Mouse (Mus musculus) MEL (cell line): Measurements from ENCODE around the gene Cntrl. TPM values are rescaled to one million over a fixed set of nuclear protein-coding genes. Genes with fewer than 3 reads are reported as not detected.
A peak's percentile ranks its signal among the peaks of the same experiment; 100 is the strongest.

ENCODE experiments used
- DNase-seq: peaks from one replicate; pipeline ENCODE4 v3.0.0; 2011; ENCODE audit warnings: low read depth, low spot score
- H3K27ac ChIP-seq: 2 replicates; pipeline ENCODE4 v1.5.1; 2012; ENCODE audit warnings: low read depth, mild to moderate bottlenecking, control low read depth, low read length, moderate library complexity; ENCODE audit not compliant: control insufficient read depth
- H3K27me3 ChIP-seq, 2 experiments: fragments of 150-350 bp in 1 of 2; sonication (generic) in 1 of 2; 2 replicates each; pipeline ENCODE4 v1.6.1; 2012; ENCODE audit warnings: low read length in 2 of 2, mild to moderate bottlenecking in 2 of 2, improper control_type of control experiment in 1 of 2, moderate library complexity in 1 of 2; ENCODE audit not compliant: insufficient read depth in 2 of 2, control insufficient read depth in 1 of 2
- H3K36me3 ChIP-seq, 2 experiments: 2 replicates each; pipeline ENCODE4 v1.6.1; 2012 to 2014; ENCODE audit warnings: low read length in 2 of 2, improper control_type of control experiment in 1 of 2, inconsistent platforms in 1 of 2, mild to moderate bottlenecking in 1 of 2; ENCODE audit not compliant: insufficient read depth in 2 of 2, control insufficient read depth in 1 of 2
- H3K4me1 ChIP-seq, 2 experiments: fragments of 150-350 bp in 1 of 2; sonication (generic) in 1 of 2; 2 replicates each; pipeline ENCODE4 v1.6.1; 2012; ENCODE audit warnings: low read length in 2 of 2, improper control_type of control experiment in 1 of 2, mild to moderate bottlenecking in 1 of 2; ENCODE audit not compliant: insufficient read depth in 2 of 2, control insufficient read depth in 1 of 2
- H3K4me3 ChIP-seq, 2 experiments: fragments of 150-350 bp in 1 of 2; sonication (generic) in 1 of 2; 2 replicates each; pipeline ENCODE4 v1.5.1; 2012; ENCODE audit warnings: low read depth in 2 of 2, low read length in 2 of 2, mild to moderate bottlenecking in 2 of 2, moderate library complexity in 2 of 2, control low read depth in 1 of 2, improper control_type of control experiment in 1 of 2; ENCODE audit not compliant: control insufficient read depth in 1 of 2, insufficient read depth in 1 of 2
- H3K79me2 ChIP-seq: 2 replicates; pipeline ENCODE4 v1.6.1; 2012; ENCODE audit warnings: mild to moderate bottlenecking, low read length, moderate library complexity; ENCODE audit not compliant: control insufficient read depth, poor library complexity, insufficient read depth
- H3K9ac ChIP-seq: 2 replicates; pipeline ENCODE4 v1.6.1; 2012; ENCODE audit warnings: low read depth, mild to moderate bottlenecking, control low read depth, low read length, moderate library complexity; ENCODE audit not compliant: control insufficient read depth, poor library complexity, severe bottlenecking
- H3K9me3 ChIP-seq: fragments of 150-350 bp; sonication (generic); replicated peaks from 2 replicates; pipeline ENCODE4 v1.6.1; 2012; ENCODE audit warnings: mild to moderate bottlenecking, low read length, improper control_type of control experiment, moderate library complexity; ENCODE audit not compliant: insufficient read depth
- BHLHE40 ChIP-seq: IDR thresholded peaks from 2 replicates; pipeline ENCODE4 v1.6.1; 2012; ENCODE audit warnings: low read depth, mild to moderate bottlenecking, inconsistent platforms, low read length, improper control_type of control experiment, borderline replicate concordance
- CHD1 ChIP-seq: IDR thresholded peaks from 2 replicates; pipeline ENCODE4 v1.6.1; 2012; ENCODE audit warnings: low read depth, mild to moderate bottlenecking, inconsistent platforms, low read length, improper control_type of control experiment
- CHD2 ChIP-seq: IDR thresholded peaks from 2 replicates; pipeline ENCODE4 v1.6.1; 2011; ENCODE audit warnings: low read length, improper control_type of control experiment
- CTCF ChIP-seq, 3 experiments: IDR thresholded peaks in 2 of 3; conservative IDR thresholded peaks in 1 of 3; 2 replicates each; pipeline ENCODE4 v1.5.1; 2011 to 2012; ENCODE audit warnings: low read length in 3 of 3, low read depth in 2 of 3, mild to moderate bottlenecking in 2 of 3, improper control_type of control experiment in 1 of 3, inconsistent platforms in 1 of 3, mixed read lengths in 1 of 3, moderate library complexity in 1 of 3; ENCODE audit not compliant: control insufficient read depth in 1 of 3, insufficient read depth in 1 of 3, poor library complexity in 1 of 3, severe bottlenecking in 1 of 3
- E2F4 ChIP-seq: IDR thresholded peaks from 2 replicates; pipeline ENCODE4 v1.6.1; 2011; ENCODE audit warnings: low read depth, low read length, improper control_type of control experiment, borderline replicate concordance
- ELF1 ChIP-seq: IDR thresholded peaks from 2 replicates; pipeline ENCODE4 v1.6.1; 2014; ENCODE audit warnings: low read depth, mild to moderate bottlenecking, inconsistent platforms, low read length, improper control_type of control experiment, moderate library complexity
- EP300 ChIP-seq, 2 experiments: IDR thresholded peaks; 2 replicates each; pipeline ENCODE4 v1.6.1; 2011; ENCODE audit warnings: improper control_type of control experiment in 2 of 2, low read length in 2 of 2, low read depth in 1 of 2, mild to moderate bottlenecking in 1 of 2
- ETS1 ChIP-seq: IDR thresholded peaks from 2 replicates; pipeline ENCODE4 v1.6.1; 2012; ENCODE audit warnings: low read depth, mild to moderate bottlenecking, inconsistent platforms, low read length, improper control_type of control experiment, moderate library complexity
- GABPA ChIP-seq: IDR thresholded peaks from 2 replicates; pipeline ENCODE4 v1.6.1; 2012; ENCODE audit warnings: low read depth, mild to moderate bottlenecking, inconsistent platforms, low read length, improper control_type of control experiment, moderate library complexity
- GATA1 ChIP-seq: IDR thresholded peaks from 2 replicates; pipeline ENCODE4 v1.6.1; 2011; ENCODE audit warnings: low read depth, low read length, improper control_type of control experiment
- HCFC1 ChIP-seq: IDR thresholded peaks from 2 replicates; pipeline ENCODE4 v1.6.1; 2012; ENCODE audit warnings: low read depth, mild to moderate bottlenecking, inconsistent platforms, low read length, improper control_type of control experiment, moderate library complexity
- KAT2A ChIP-seq: conservative IDR thresholded peaks from 2 replicates; pipeline ENCODE4 v1.6.1; 2012; ENCODE audit warnings: low read depth, low read length, improper control_type of control experiment, inconsistent platforms
- MAFK ChIP-seq: IDR thresholded peaks from 2 replicates; pipeline ENCODE4 v1.6.1; 2011; ENCODE audit warnings: low read depth, mild to moderate bottlenecking, low read length, improper control_type of control experiment, borderline replicate concordance
- MAX ChIP-seq: IDR thresholded peaks from 2 replicates; pipeline ENCODE4 v1.6.1; 2011; ENCODE audit warnings: low read length, improper control_type of control experiment
- MAZ ChIP-seq: IDR thresholded peaks from 2 replicates; pipeline ENCODE4 v1.6.1; 2012; ENCODE audit warnings: low read depth, mild to moderate bottlenecking, inconsistent platforms, low read length, improper control_type of control experiment
- MEF2A ChIP-seq: IDR thresholded peaks from 2 replicates; pipeline ENCODE4 v1.6.1; 2014; ENCODE audit warnings: low read depth, mild to moderate bottlenecking, inconsistent platforms, low read length, improper control_type of control experiment; ENCODE audit not compliant: poor library complexity, insufficient replicate concordance, severe bottlenecking; ENCODE audit errors: extremely low read depth
- MXI1 ChIP-seq: IDR thresholded peaks from 2 replicates; pipeline ENCODE4 v1.6.1; 2011; ENCODE audit warnings: mild to moderate bottlenecking, low read depth, low read length, improper control_type of control experiment
- MYB ChIP-seq: IDR thresholded peaks from 2 replicates; pipeline ENCODE4 v1.6.1; 2011; ENCODE audit warnings: mild to moderate bottlenecking, low read depth, low read length, improper control_type of control experiment
- MYC ChIP-seq: IDR thresholded peaks from 2 replicates; pipeline ENCODE4 v1.6.1; 2011; ENCODE audit warnings: low read depth, mild to moderate bottlenecking, low read length, improper control_type of control experiment, moderate library complexity
- NELFE ChIP-seq: IDR thresholded peaks from 2 replicates; pipeline ENCODE4 v1.6.1; 2011; ENCODE audit warnings: low read depth, low read length, improper control_type of control experiment
- NRF1 ChIP-seq: IDR thresholded peaks from 2 replicates; pipeline ENCODE4 v1.6.1; 2014; ENCODE audit warnings: low read depth, mild to moderate bottlenecking, inconsistent platforms, low read length, improper control_type of control experiment, moderate library complexity; ENCODE audit not compliant: poor library complexity, insufficient read depth, severe bottlenecking
- POLR2A ChIP-seq, 2 experiments: IDR thresholded peaks; 2 replicates each; pipeline ENCODE4 v1.6.1; 2011 to 2012; ENCODE audit warnings: low read length in 2 of 2, mild to moderate bottlenecking in 2 of 2, control low read depth in 1 of 2, improper control_type of control experiment in 1 of 2, low read depth in 1 of 2, moderate library complexity in 1 of 2; ENCODE audit not compliant: control insufficient read depth in 1 of 2, insufficient read depth in 1 of 2, poor library complexity in 1 of 2
- POLR2AphosphoS2 ChIP-seq: IDR thresholded peaks from 2 replicates; pipeline ENCODE4 v1.6.1; 2011; ENCODE audit warnings: low read length, improper control_type of control experiment
- RAD21 ChIP-seq: IDR thresholded peaks from 2 replicates; pipeline ENCODE4 v1.6.1; 2011; ENCODE audit warnings: mild to moderate bottlenecking, low read depth, low read length, improper control_type of control experiment
- RCOR1 ChIP-seq: IDR thresholded peaks from 2 replicates; pipeline ENCODE4 v1.6.1; 2012; ENCODE audit warnings: low read depth, mild to moderate bottlenecking, inconsistent platforms, low read length, improper control_type of control experiment
- SIN3A ChIP-seq: IDR thresholded peaks from 2 replicates; pipeline ENCODE4 v1.6.1; 2012; ENCODE audit warnings: low read length, improper control_type of control experiment, inconsistent platforms
- SMC3 ChIP-seq: IDR thresholded peaks from 2 replicates; pipeline ENCODE4 v1.6.1; 2011; ENCODE audit warnings: low read depth, low read length, improper control_type of control experiment
- TAL1 ChIP-seq: IDR thresholded peaks from 2 replicates; pipeline ENCODE4 v1.6.1; 2012; ENCODE audit warnings: mild to moderate bottlenecking, inconsistent platforms, low read length, moderate library complexity, mixed read lengths
- TBP ChIP-seq: IDR thresholded peaks from 2 replicates; pipeline ENCODE4 v1.8.0; 2011; ENCODE audit warnings: low read depth, low read length, improper control_type of control experiment
- UBTF ChIP-seq: IDR thresholded peaks from 2 replicates; pipeline ENCODE4 v1.6.1; 2012; ENCODE audit warnings: low read depth, mild to moderate bottlenecking, inconsistent platforms, low read length, improper control_type of control experiment, moderate library complexity, borderline replicate concordance; ENCODE audit not compliant: insufficient read depth
- USF1 ChIP-seq: IDR thresholded peaks from 2 replicates; pipeline ENCODE4 v1.6.1; 2014; ENCODE audit warnings: low read depth, mild to moderate bottlenecking, inconsistent platforms, low read length, improper control_type of control experiment, moderate library complexity
- USF2 ChIP-seq, 2 experiments: IDR thresholded peaks; 2 replicates each; pipeline ENCODE4 v1.6.1; 2011 to 2012; ENCODE audit warnings: improper control_type of control experiment in 2 of 2, low read length in 2 of 2, borderline replicate concordance in 1 of 2, inconsistent platforms in 1 of 2, low read depth in 1 of 2, mild to moderate bottlenecking in 1 of 2; ENCODE audit not compliant: insufficient read depth in 1 of 2
- ZKSCAN1 ChIP-seq: IDR thresholded peaks from 2 replicates; pipeline ENCODE4 v1.6.1; 2012; ENCODE audit warnings: low read depth, mild to moderate bottlenecking, inconsistent platforms, low read length, improper control_type of control experiment, moderate library complexity
- ZMIZ1 ChIP-seq: IDR thresholded peaks from 2 replicates; pipeline ENCODE4 v1.6.1; 2012; ENCODE audit warnings: low read depth, mild to moderate bottlenecking, inconsistent platforms, low read length, improper control_type of control experiment, moderate library complexity
- ZNF384 ChIP-seq: IDR thresholded peaks from 2 replicates; pipeline ENCODE4 v1.6.1; 2012; ENCODE audit warnings: low read depth, mild to moderate bottlenecking, inconsistent platforms, low read length, improper control_type of control experiment
- polyA plus RNA-seq, 2 experiments: library from polyadenylated mRNA; stranded (reverse) in 1 of 2; unstranded in 1 of 2; fragments of >175 nt in 1 of 2; fragments of >200 nt in 1 of 2; gene quantifications; 2 replicates each; pipeline versions ENCODE4 v1.2.1 to v1.2.4; 2012; ENCODE audit warnings: low replicate concordance in 2 of 2, low read depth in 1 of 2; ENCODE audit not compliant: insufficient read length in 2 of 2, insufficient read depth in 1 of 2, missing spikeins in 1 of 2
- total RNA-seq: library from RNA; depleted of rRNA; stranded (reverse); fragments of 300-350 nt; gene quantifications from 2 replicates; pipeline ENCODE4 v1.2.3, GENCODE M21; 2012; rRNA removed

The Cntrl gene
- total RNA-seq (16.5 and 17.0 TPM in 2 replicates), polyA plus RNA-seq (10 to 100 TPM in 1 of 2 experiments, not detected in 1; 24.0 TPM)

- no peaks in the 10 kb centered on the region for H3K79me2 ChIP-seq
- no peaks in the 10 kb centered on the region for H3K27me3 ChIP-seq
- H3K9me3 ChIP-seq, result no peaks in the 10 kb centered on the region
- peak within 1 kb of the TSS; percentile 75 for H3K27ac ChIP-seq
- H3K4me1 ChIP-seq, result peaks cover 0 to 8% of the 10 kb centered on the region in 2 experiments; a peak in 2 of 4 replicates
- H3K4me3 ChIP-seq, result peak within 1 kb of the TSS; percentile 73 to 76
- H3K36me3 ChIP-seq, result peaks cover 0 to 11% of the 10 kb centered on the region in 2 experiments; a peak in 3 of 4 replicates
- DNase-seq, result peak; percentile 95
- peak within 1 kb of the TSS; percentile 84 for H3K9ac ChIP-seq
- TF ChIP-seq MXI1, result peak; percentile 81; the same call in 1 of the 2 replicates
- peak; percentile 81 for TF ChIP-seq SIN3A
- TF ChIP-seq CTCF (IDR thresholded peaks at IDR 0.05 in 2 of 3, conservative IDR thresholded peaks at IDR 0.05 in 1 of 3; ENCODE audit: control insufficient read depth in 1 of 3, insufficient read depth in 1 of 3, low read depth in 2 of 3, low read length in 3 of 3, poor library complexity in 1 of 3, severe bottlenecking in 1 of 3), result peak in 1 of 3 experiments; percentile 10; a peak in 2 of 6 replicates
- TF ChIP-seq MYC, result no peak
- no peak for TF ChIP-seq CHD2
- TF ChIP-seq ZMIZ1, result peak; percentile 64; the same call in 1 of the 2 replicates
- no peak for TF ChIP-seq CHD1
- TF ChIP-seq BHLHE40, result no peak
- TF ChIP-seq NRF1, result peak; percentile 56; the same call in 1 of the 2 replicates
- TF ChIP-seq RAD21, result no peak
- TF ChIP-seq RCOR1, result 0 out of 2 replicates have a peak, but pooled peaks have one; percentile 19
- peak; percentile 84 for TF ChIP-seq POLR2AphosphoS2
- TF ChIP-seq EP300 (IDR thresholded peaks at IDR 0.05; ENCODE audit: low read depth in 1 of 2, low read length in 2 of 2), result 0 out of 4 replicates have a peak, but pooled peaks of 1 of the 2 experiments have one; percentile 8
- TF ChIP-seq TAL1, result no peak
- no peak for TF ChIP-seq MEF2A
- no peak for TF ChIP-seq SMC3
- TF ChIP-seq MAFK, result no peak
- peak; percentile 95 for TF ChIP-seq E2F4
- TF ChIP-seq TBP, result no peak; the same call in 1 of the 2 replicates
- peak; percentile 70 to 84 for TF ChIP-seq POLR2A (IDR thresholded peaks at IDR 0.05; ENCODE audit: control insufficient read depth in 1 of 2, insufficient read depth in 1 of 2, low read depth in 1 of 2, low read length in 2 of 2, poor library complexity in 1 of 2)
- TF ChIP-seq MAX, result peak; percentile 91
- peak; percentile 77 for TF ChIP-seq NELFE
- peak; percentile 69; the same call in 1 of the 2 replicates for TF ChIP-seq MAZ
- TF ChIP-seq MYB, result no peak
- TF ChIP-seq UBTF, result no peak
- TF ChIP-seq GATA1, result no peak
- TF ChIP-seq ZKSCAN1, result no peak
- TF ChIP-seq ELF1, result peak; percentile 82
- no peak for TF ChIP-seq ZNF384
- TF ChIP-seq USF2 (IDR thresholded peaks at IDR 0.05; ENCODE audit: borderline replicate concordance in 1 of 2, insufficient read depth in 1 of 2, low read depth in 1 of 2, low read length in 2 of 2), result no peak
- TF ChIP-seq ETS1, result no peak
- TF ChIP-seq KAT2A, result no peak
- TF ChIP-seq HCFC1, result no peak; the same call in none of the 2 replicates
- TF ChIP-seq GABPA, result no peak
- TF ChIP-seq USF1, result no peak
Observed at GRCm38 (mm10) chr2:35109141-35109923, at the start of gene Cntrl. Gene Cntrl (plus strand): TSS chr2:35109492.
